Mouse (Mus musculus): ENCODE measurements at regions not wholly inside any gene's neighbourhood (a gene's known extent, or its start where the extent isn't known, plus 50 kb on each side); places are given as distances from the start of the nearest gene placed in this dataset.

DNA sequence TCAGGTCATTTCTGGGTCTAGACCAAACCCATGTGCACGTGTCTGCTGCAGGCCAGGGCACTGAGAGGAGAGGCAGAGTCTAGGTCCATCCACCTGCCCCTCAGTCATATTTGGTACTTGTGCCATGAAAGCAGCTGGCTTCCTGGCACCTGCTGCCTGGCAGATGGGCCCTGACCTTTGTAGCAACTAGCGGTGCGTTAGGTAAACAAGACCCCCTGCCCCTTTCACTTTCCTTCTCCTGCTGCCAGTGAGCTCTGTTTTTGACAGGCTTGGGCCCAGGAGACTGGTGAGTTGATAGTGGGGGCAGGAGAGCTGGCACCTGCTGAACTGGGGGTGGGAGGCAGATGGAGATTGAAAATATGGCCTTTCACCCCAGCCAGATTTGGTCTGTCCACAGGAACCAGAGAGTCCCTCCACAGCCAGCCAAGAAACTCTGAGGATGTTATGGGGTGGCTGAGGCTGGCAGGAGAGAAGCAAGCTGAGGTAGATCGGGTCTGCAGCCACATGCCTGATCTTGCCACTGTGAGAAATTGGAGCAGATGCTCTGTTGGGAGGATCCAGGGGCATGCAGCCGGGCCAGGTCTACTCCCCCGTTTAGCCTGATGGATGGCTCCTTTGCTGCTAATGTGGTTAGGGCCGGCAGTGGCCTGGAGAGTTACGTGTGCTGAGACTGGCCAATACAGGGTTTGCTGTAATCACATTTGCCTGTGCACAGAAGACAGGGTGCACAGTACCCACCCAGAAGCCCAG lies 316.6 kb upstream of the 4931429L15Rik start:
- no peak for DNase-seq (ENCODE audit: low spot score in 2 of 2)

- DNase-seq (ENCODE audit: low spot score in 2 of 2) = no peak
Observed at GRCm38 (mm10) chr9:46633952-46634351, 314.2 kb upstream of the 4931429L15Rik start.

DNA sequence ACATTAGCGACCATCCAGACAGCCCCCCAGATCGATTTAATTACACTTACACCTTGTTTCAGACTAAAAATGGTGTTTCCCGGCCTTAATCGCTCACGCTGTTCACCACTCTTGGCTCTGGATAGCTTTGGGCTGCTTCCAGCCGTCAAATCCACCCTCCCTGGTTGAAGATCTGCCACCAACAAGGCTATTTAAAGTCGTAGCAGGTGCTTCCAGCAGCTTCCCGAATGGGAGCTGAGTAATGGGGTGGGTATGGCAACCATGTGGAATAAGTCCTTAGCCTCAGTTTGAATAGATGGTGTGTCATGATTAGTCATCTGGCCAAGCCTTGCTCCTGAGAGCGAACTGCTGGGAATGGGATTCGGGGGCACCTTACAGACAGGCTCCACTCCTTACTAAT lies 312.8 kb upstream of the 4931429L15Rik start:
- peak; percentile 80 to 81 for DNase-seq (ENCODE audit: low spot score in 2 of 2)

GRCm38 (mm10) chr9:46622255-46622654 lies 302.5 kb upstream of the 4931429L15Rik start:
- no peak for DNase-seq (ENCODE audit: low spot score in 2 of 2)

DNA sequence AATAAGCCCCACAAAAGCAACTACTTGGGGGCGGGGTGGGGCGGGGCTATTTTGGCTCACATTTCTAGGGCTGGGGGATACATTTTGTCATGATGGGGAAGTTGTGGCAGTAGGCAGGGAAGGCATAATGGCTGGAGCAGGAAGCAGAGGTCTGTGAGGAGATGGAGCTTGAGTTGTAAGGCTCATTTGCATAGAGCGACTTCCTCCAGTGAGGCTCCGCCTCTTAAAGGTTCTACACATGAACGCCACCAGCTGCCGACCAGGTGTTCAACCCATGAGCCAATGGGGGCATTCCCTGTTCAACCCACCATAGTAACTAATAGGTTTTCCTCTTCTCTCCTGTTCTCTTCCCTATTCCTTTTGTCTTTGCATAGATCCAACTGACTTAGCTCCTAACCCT lies 302.1 kb upstream of the 4931429L15Rik start:
- no peak for DNase-seq (ENCODE audit: low spot score in 2 of 2)

- no peak for DNase-seq (ENCODE audit: low spot score in 2 of 2)
Observed at GRCm38 (mm10) chr9:46610101-46611005, 290.6 kb upstream of the 4931429L15Rik start.

DNA sequence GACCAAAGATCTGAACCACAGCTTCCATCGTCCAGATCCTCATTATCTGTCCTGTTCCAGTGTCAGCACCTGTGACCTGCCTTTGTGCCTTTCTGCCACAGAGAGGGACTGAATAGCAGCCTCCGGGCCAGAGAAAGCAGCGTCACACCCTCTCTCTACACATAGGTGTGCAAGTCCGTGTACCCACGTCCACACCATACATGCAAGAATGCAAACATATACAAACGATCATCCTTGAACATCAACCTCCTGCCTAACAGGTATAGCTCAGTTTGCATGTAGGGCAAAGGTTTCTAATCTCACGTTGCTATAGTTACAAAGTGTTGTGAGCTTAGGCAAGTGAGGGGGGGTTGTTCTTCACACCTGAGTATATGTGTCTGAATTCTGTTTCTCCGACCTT lies 288.9 kb upstream of the 4931429L15Rik start:
- DNase-seq (ENCODE audit: low spot score in 2 of 2) = no peak

DNA sequence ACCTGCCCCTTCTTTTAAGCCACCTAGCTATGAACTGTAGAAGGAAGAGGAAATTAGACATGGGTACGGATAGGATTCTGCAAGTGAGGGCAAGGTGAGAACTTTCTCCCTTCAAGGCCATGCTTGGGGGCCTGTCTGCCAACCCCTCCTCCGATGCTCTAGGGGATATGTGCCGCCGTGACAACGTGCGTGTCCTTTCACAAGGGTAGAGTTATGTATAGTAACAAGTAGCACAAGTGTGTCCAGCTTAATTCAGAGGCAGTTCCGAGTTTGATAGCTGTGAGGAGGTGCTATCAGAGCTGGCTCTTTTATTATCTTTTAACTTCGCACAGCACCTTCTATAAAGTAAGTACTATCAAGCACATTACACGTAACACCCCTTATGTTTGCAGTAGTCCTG lies 281.0 kb upstream of the 4931429L15Rik start:
- no peak for DNase-seq (ENCODE audit: low spot score in 2 of 2)

- DNase-seq (ENCODE audit: low spot score in 2 of 2) = peak; percentile 50 to 72
Observed at GRCm38 (mm10) chr9:46599931-46600708, 280.3 kb upstream of the 4931429L15Rik start.

- no peak for DNase-seq (ENCODE audit: low spot score in 2 of 2)
Observed at GRCm38 (mm10) chr9:46598518-46598917, 278.7 kb upstream of the 4931429L15Rik start.

DNA sequence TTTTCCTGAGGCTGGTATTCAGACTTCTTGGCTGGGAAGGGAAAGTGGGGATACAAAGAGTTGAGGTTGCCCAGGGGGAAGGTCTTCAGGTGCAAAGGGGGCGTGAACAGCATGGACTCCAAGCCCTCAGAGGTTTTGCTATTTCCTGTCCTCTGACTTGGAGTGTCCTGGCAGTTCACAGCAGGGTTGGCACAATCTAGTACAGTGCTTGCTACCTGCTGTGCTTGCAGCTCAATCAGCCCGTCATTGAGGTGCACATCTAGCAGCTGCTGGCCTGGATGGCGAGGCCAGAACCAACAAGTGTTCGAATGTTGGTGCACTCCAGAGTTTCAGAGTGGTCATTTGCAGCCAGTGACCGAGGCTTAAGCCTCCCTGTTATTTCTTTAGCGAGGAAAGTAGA lies 273.7 kb upstream of the 4931429L15Rik start:
- no peak for DNase-seq (ENCODE audit: low spot score in 2 of 2)

DNA sequence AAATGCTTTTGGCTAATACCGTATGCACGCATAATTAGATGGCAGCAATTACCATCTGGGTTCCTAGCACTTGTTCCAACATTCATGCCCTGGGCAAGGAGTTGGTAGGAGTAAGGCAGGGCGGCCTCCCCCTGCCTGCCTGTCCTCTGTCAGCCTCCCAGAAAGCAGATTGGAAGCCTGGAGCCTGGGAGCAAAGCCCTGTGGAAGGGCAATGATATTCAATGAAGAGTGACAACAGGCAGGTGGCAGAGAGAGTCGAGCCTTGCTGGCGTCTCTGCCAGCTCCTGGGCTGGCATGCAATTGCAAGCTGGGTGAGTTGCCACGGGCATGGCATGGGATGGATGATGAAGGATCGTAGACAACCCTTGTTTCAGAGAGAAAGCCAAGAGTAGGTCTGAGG lies 273.1 kb upstream of the 4931429L15Rik start:
- no peak for DNase-seq (ENCODE audit: low spot score in 2 of 2)

- no peak for DNase-seq (ENCODE audit: low spot score in 2 of 2)
Observed at GRCm38 (mm10) chr9:46586818-46587217, 267.0 kb upstream of the 4931429L15Rik start.

DNA sequence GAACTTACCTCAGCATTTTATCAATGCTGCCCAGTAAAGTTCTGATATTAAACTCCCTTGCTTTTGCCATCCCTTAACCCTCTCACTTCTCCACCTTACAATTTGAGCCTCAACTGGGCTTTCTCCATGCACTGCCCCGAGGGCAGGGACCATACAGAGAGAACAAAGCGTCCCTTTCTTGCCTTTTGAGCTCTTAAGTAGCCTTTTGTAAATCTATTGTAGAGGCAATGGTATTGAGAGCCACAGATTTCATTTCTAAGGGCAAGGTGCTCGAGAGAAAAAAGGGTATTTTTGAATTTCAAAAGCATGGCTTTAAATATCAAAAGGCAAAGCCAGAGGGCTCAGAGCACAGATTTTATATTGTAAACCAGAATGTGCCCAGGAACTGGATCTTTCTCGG lies 262.1 kb upstream of the 4931429L15Rik start:
- DNase-seq (ENCODE audit: low spot score in 2 of 2) = no peak

- DNase-seq (ENCODE audit: low spot score in 2 of 2) = no peak
Observed at GRCm38 (mm10) chr9:46562301-46562700, 242.5 kb upstream of the 4931429L15Rik start.

GRCm38 (mm10) chr9:46558481-46558880 lies 238.7 kb upstream of the 4931429L15Rik start:
- no peak for DNase-seq (ENCODE audit: low spot score in 2 of 2)

- no peak for DNase-seq (ENCODE audit: low spot score in 2 of 2)
Observed at GRCm38 (mm10) chr9:46557781-46558180, 238.0 kb upstream of the 4931429L15Rik start.

DNA sequence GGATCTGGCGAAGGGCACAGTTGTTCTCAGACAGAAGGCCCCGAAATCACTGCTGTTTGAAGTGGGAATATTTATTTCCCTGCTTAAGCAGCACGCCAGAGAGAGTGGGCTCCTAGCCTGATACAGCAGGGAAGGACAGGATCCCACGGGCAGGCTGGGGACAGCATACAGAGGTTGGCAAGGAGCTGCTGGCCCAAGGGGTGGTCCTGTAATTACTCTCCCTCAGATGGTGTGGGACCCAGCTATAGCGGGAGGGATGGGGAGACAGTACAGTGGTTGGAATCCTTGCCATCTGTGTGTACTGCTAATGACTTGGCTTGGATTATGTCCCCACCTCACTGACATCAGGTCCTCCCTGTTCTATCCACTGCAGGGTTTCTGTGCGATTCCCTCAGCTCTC lies 235.4 kb upstream of the 4931429L15Rik start:
- no peak for DNase-seq (ENCODE audit: low spot score in 2 of 2)

GRCm38 (mm10) chr9:46554586-46555152 lies 234.9 kb upstream of the 4931429L15Rik start:
- no peak for DNase-seq (ENCODE audit: low spot score in 2 of 2)

DNA sequence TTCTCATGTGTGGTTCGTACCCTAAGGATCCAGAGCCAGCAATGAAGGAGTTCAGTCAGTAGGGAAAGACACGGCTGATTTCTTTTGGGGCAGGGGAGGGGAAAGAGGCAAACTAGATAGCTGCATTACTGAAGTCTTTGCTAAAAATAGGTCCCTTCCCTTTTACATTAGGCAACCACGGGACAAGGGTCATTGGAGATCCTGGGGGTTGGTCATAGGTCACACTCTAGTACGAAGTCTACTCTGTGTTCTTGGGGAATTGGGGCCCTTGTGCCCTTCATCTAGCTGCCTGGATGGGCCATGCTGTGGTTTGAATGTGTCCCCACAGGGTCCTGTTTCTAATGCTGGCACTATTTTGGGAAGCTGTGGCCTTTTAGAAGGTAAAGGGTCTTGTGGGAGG lies 229.6 kb upstream of the 4931429L15Rik start:
- no peak for DNase-seq (ENCODE audit: low spot score in 2 of 2)

- no peak for DNase-seq (ENCODE audit: low spot score in 2 of 2)
Observed at GRCm38 (mm10) chr9:46544326-46544725, 224.5 kb upstream of the 4931429L15Rik start.
